Mouse (Mus musculus): ENCODE data around the gene Bbs9.

The Bbs9 gene

GRCm38 (mm10) chr9:22468170-22468898 lies 7.2 kb upstream of the Bbs9 start:
- in situ Hi-C loops (cut with MboI), result no loop called here

GRCm38 (mm10) chr9:22468899-22469259 lies 6.6 kb upstream of the Bbs9 start:
- in situ Hi-C loops (cut with MboI), result no loop called here

- in situ Hi-C loops (cut with MboI), result no loop called here
Measured at GRCm38 (mm10) chr9:22469643-22470042, 5.9 kb upstream of the Bbs9 start, which contains the start of gene Rp9. Rp9 (minus strand) TSS chr9:22469743.

- in situ Hi-C loops (cut with MboI), result no loop called here
Measured at GRCm38 (mm10) chr9:22476265-22476664, 750 bp downstream of the Bbs9 start.

- in situ Hi-C loops (cut with MboI), result no loop called here
Measured at GRCm38 (mm10) chr9:22478946-22479345, 3.4 kb downstream of the Bbs9 start.

- in situ Hi-C loops (cut with MboI), result no loop called here
Measured at GRCm38 (mm10) chr9:22483866-22484561, 8.5 kb downstream of the Bbs9 start.

GRCm38 (mm10) chr9:22484562-22485308 lies 9.2 kb downstream of the Bbs9 start:
- in situ Hi-C loops (cut with MboI), result no loop called here

- in situ Hi-C loops (cut with MboI), result no loop called here
Measured at GRCm38 (mm10) chr9:22486211-22486610, 10.7 kb downstream of the Bbs9 start.

- in situ Hi-C loops (cut with MboI), result no loop called here
Measured at GRCm38 (mm10) chr9:22488963-22489362, 13.4 kb downstream of the Bbs9 start.

GRCm38 (mm10) chr9:22494203-22494807 lies 18.8 kb downstream of the Bbs9 start:
- in situ Hi-C loops (cut with MboI), result no loop called here

- in situ Hi-C loops (cut with MboI), result no loop called here
Measured at GRCm38 (mm10) chr9:22495133-22495532, 19.6 kb downstream of the Bbs9 start.

- in situ Hi-C loops (cut with MboI), result no loop called here
Measured at GRCm38 (mm10) chr9:22497021-22497767, 21.7 kb downstream of the Bbs9 start.

- in situ Hi-C loops (cut with MboI), result no loop called here
Measured at GRCm38 (mm10) chr9:22502972-22503371, 27.5 kb downstream of the Bbs9 start.

GRCm38 (mm10) chr9:22503581-22503980 lies 28.1 kb downstream of the Bbs9 start:
- in situ Hi-C loops (cut with MboI), result no loop called here

GRCm38 (mm10) chr9:22505574-22505973 lies 30.1 kb downstream of the Bbs9 start:
- in situ Hi-C loops (cut with MboI), result no loop called here

GRCm38 (mm10) chr9:22515076-22515475 lies 39.6 kb downstream of the Bbs9 start:
- in situ Hi-C loops (cut with MboI), result no loop called here

GRCm38 (mm10) chr9:22518394-22519041 lies 43.0 kb downstream of the Bbs9 start:
- in situ Hi-C loops (cut with MboI), result no loop called here

GRCm38 (mm10) chr9:22523460-22523859 lies 47.9 kb downstream of the Bbs9 start:
- in situ Hi-C loops (cut with MboI), result no loop called here

GRCm38 (mm10) chr9:22530734-22531489 lies 55.4 kb downstream of the Bbs9 start:
- in situ Hi-C loops (cut with MboI), result no loop called here

- in situ Hi-C loops (cut with MboI), result no loop called here
Measured at GRCm38 (mm10) chr9:22532112-22532511, 56.6 kb downstream of the Bbs9 start.

Data from mature B cell (primary cell).